Mouse (Mus musculus): ENCODE measurements at regions not wholly inside any gene's neighbourhood (a gene's known extent, or its start where the extent isn't known, plus 50 kb on each side); places are given as distances from the start of the nearest gene placed in this dataset.

GRCm38 (mm10) chr4:54602513-54603205 is 342.2 kb upstream of the Zfp462 start:
- no peak for DNase-seq (ENCODE audit: low read depth, low spot score)

GRCm38 (mm10) chr4:54610101-54610500 is 334.7 kb upstream of the Zfp462 start:
- DNase-seq (ENCODE audit: low read depth, low spot score): no peak

GRCm38 (mm10) chr4:54611990-54612980 is 332.6 kb upstream of the Zfp462 start:
- DNase-seq (ENCODE audit: low read depth, low spot score): no peak

GRCm38 (mm10) chr4:54613076-54613475 is 331.8 kb upstream of the Zfp462 start:
- no peak for DNase-seq (ENCODE audit: low read depth, low spot score)

GRCm38 (mm10) chr4:54613611-54614010 is 331.2 kb upstream of the Zfp462 start:
- DNase-seq (ENCODE audit: low read depth, low spot score): no peak

- DNase-seq (ENCODE audit: low read depth, low spot score): no peak
These were observed 329.0 kb upstream of the Zfp462 start for GRCm38 (mm10) chr4:54615886-54616285.

- no peak for DNase-seq (ENCODE audit: low read depth, low spot score)
These were observed 320.6 kb upstream of the Zfp462 start for GRCm38 (mm10) chr4:54624024-54624873.

GRCm38 (mm10) chr4:54636986-54637641 is 307.7 kb upstream of the Zfp462 start:
- no peak for DNase-seq (ENCODE audit: low read depth, low spot score)

GRCm38 (mm10) chr4:54646033-54646432 is 298.8 kb upstream of the Zfp462 start:
- DNase-seq (ENCODE audit: low read depth, low spot score): no peak

GRCm38 (mm10) chr4:54646459-54646858 is 298.4 kb upstream of the Zfp462 start:
- no peak for DNase-seq (ENCODE audit: low read depth, low spot score)

GRCm38 (mm10) chr4:54648254-54648653 is 296.6 kb upstream of the Zfp462 start:
- no peak for DNase-seq (ENCODE audit: low read depth, low spot score)

GRCm38 (mm10) chr4:54651646-54652110 is 293.2 kb upstream of the Zfp462 start:
- no peak for DNase-seq (ENCODE audit: low read depth, low spot score)

GRCm38 (mm10) chr4:54652111-54653021 is 292.5 kb upstream of the Zfp462 start:
- no peak for DNase-seq (ENCODE audit: low read depth, low spot score)

GRCm38 (mm10) chr4:54653097-54653776 is 291.6 kb upstream of the Zfp462 start:
- no peak for DNase-seq (ENCODE audit: low read depth, low spot score)
